9 mouse cellular contexts compared by ENCODE assay signal in genomic region chr10:25681243-25681642, GRCm38 (mm10).
DNase-seq lines count a peak whose midpoint lies in the region; ATAC-seq lines count a peak whose summit lies in the region.
"Had no signal": no experiment of that assay in that cellular context is flagged by ENCODE, and none has a peak within 500 bp of the region (broad histone marks: within the 10 kb centered on the region; RNA-seq: fewer than 3 reads in every experiment).

No protein-coding gene starts in this region.

- no peak overlapping the region for H3K4me3 ChIP-seq in forebrain, embryonic 12.5 days (replicated peaks)
- H3K4me3 ChIP-seq in hindbrain, embryonic 16.5 days (ENCODE audit: low read length) = no peak overlapping the region
- no peak overlapping the region for H3K4me3 ChIP-seq in midbrain, embryonic 16.5 days (ENCODE audit: low read depth, low read length)
- H3K4me3 ChIP-seq: lung, embryonic 15.5 days had no signal

- H3K27me3 ChIP-seq in forebrain, embryonic 12.5 days = no peaks in the 10 kb centered on the region
- no peaks in the 10 kb centered on the region for H3K27me3 ChIP-seq in hindbrain, embryonic 16.5 days (replicated peaks; ENCODE audit: control insufficient read depth, insufficient read depth, low read length)
- H3K27me3 ChIP-seq in midbrain, embryonic 16.5 days (ENCODE audit: control insufficient read depth, insufficient read depth, low read depth, low read length) = no peaks in the 10 kb centered on the region
- H3K27me3 ChIP-seq: lung, embryonic 15.5 days had no signal

- no peak overlapping the region for H3K27ac ChIP-seq in forebrain, embryonic 12.5 days
- H3K27ac ChIP-seq in hindbrain, embryonic 16.5 days (ENCODE audit: low read depth, low read length) = no peak overlapping the region
- H3K27ac ChIP-seq in midbrain, embryonic 16.5 days (ENCODE audit: low read length) = no peak overlapping the region
- H3K27ac ChIP-seq: lung, embryonic 15.5 days had no signal

- H3K36me3 ChIP-seq in forebrain, embryonic 12.5 days (replicated peaks) = no peaks in the 10 kb centered on the region
- H3K36me3 ChIP-seq in hindbrain, embryonic 16.5 days (ENCODE audit: control insufficient read depth, insufficient read depth, low read length) = no peaks in the 10 kb centered on the region
- H3K36me3 ChIP-seq in midbrain, embryonic 16.5 days (ENCODE audit: control insufficient read depth, insufficient read depth, low read length) = no peaks in the 10 kb centered on the region
- H3K36me3 ChIP-seq: lung, embryonic 15.5 days had no signal

- H3K9ac ChIP-seq in forebrain, embryonic 12.5 days = no peak overlapping the region
- H3K9ac ChIP-seq in hindbrain, embryonic 16.5 days (ENCODE audit: low read depth, low read length) = no peak overlapping the region
- no peak overlapping the region for H3K9ac ChIP-seq in midbrain, embryonic 16.5 days (ENCODE audit: low read depth, low read length)
- H3K9ac ChIP-seq: lung, embryonic 15.5 days had no signal

- peak; percentile 11 for DNase-seq in ovary, postnatal 10 days (ENCODE audit: low spot score)
- no peak for DNase-seq in ovary, adult 18-20 months (ENCODE audit: low spot score)
- DNase-seq in brain, embryonic 18.5 days (ENCODE audit: low read depth, low spot score) = peak; percentile 46
- peak; percentile 53 to 56 for DNase-seq in left cerebral cortex, postnatal 10 days (ENCODE audit: extremely low spot score in 1 of 2, low spot score in 2 of 2)
- DNase-seq in thymus, postnatal 25 days = peak; percentile 31

- intact Hi-C loops in left cerebral cortex, postnatal 10 days (cut with DNase I) = loop anchor here (2.0 to 5.0 kb wide), 2 partner anchors 398 to 456 kb away; partner anchors contain the start of genes Gm9767 and Tmem200a

- H3K4me2 ChIP-seq in forebrain, embryonic 12.5 days = no peak overlapping the region
- no peak overlapping the region for H3K4me2 ChIP-seq in hindbrain, embryonic 16.5 days (ENCODE audit: low read length)
- no peak overlapping the region for H3K4me2 ChIP-seq in midbrain, embryonic 16.5 days (ENCODE audit: low read length)
- H3K4me2 ChIP-seq: lung, embryonic 15.5 days had no signal

- WGBS in forebrain, embryonic 12.5 days = 17% methylated on average over 6 of the region's 6 CpGs
- 10% methylated on average over 6 of the region's 6 CpGs for WGBS in hindbrain, embryonic 16.5 days
- WGBS in midbrain, embryonic 16.5 days = 12% methylated on average over 6 of the region's 6 CpGs

- ATAC-seq in forebrain, embryonic 12.5 days (ENCODE audit: low FRiP score) = peak; percentile 58; the same call in 1 of the 2 replicates
- ATAC-seq in hindbrain, embryonic 16.5 days = peak; percentile 79
- 0 out of 2 replicates have a peak, but pooled peaks have one; percentile 40 for ATAC-seq in midbrain, embryonic 16.5 days

- H3K4me1 ChIP-seq in forebrain, embryonic 12.5 days = peaks cover 6% of the 10 kb centered on the region; the same call in 1 of the 2 replicates
- peaks cover 2% of the 10 kb centered on the region; the same call in 1 of the 2 replicates for H3K4me1 ChIP-seq in hindbrain, embryonic 16.5 days (ENCODE audit: control insufficient read depth, insufficient read depth, low read depth, low read length)
- peaks cover 15% of the 10 kb centered on the region for H3K4me1 ChIP-seq in midbrain, embryonic 16.5 days (ENCODE audit: control insufficient read depth, insufficient read depth, low read length)
- H3K4me1 ChIP-seq: lung, embryonic 15.5 days had no signal

- H3K9me3 ChIP-seq in forebrain, embryonic 12.5 days = no peaks in the 10 kb centered on the region
- no peaks in the 10 kb centered on the region for H3K9me3 ChIP-seq in hindbrain, embryonic 16.5 days (ENCODE audit: control insufficient read depth, low read length)
- no peaks in the 10 kb centered on the region for H3K9me3 ChIP-seq in midbrain, embryonic 16.5 days (replicated peaks; ENCODE audit: control insufficient read depth, low read length, poor library complexity, severe bottlenecking)
- H3K9me3 ChIP-seq: lung, embryonic 15.5 days had no signal
